Mouse (Mus musculus): ENCODE measurements around the gene Tmem104. TPM values are rescaled to one million over a fixed set of nuclear protein-coding genes. Genes with fewer than 3 reads are reported as not detected.
A peak's percentile ranks its signal among the peaks of the same experiment; 100 is the strongest.

Tmem104 gene
- polyA plus RNA-seq, 1 experiment from 2014 or later = 19.2 TPM

DNA sequence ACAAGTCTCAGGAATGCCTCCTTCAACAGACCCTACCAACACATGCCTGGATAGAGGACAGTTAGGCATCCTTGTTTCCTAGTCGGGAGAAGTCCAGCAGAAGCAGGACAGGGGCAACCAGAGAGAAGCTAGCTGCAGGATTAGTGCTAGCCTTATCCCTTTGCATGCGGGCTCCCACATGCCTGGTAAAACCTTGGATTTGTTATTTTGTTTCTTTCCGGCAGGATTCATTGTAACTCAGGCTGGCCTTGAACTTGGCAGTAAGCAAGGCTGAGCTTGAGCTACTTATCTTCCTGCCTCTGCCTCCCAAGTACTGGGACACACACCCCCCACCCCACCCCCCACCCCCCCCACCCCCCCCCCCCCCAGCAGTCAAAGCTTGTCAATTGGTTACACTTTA is 64.0 kb downstream of the Tmem104 start:
- TF ChIP-seq CTCF (IDR thresholded peaks at IDR 0.05; ENCODE audit: low read depth) = no peak
- Histone ChIP-seq H3K9me3 (ENCODE audit: control insufficient read depth) (no peaks in the 10 kb centered on the region), H3K36me3 (ENCODE audit: control insufficient read depth, insufficient read depth) (no peaks in the 10 kb centered on the region), H3K4me2 (replicated peaks; ENCODE audit: low read depth) (no peak overlapping the region), H3K4me1 (replicated peaks; ENCODE audit: control insufficient read depth, insufficient read depth, low read length) (0 out of 2 replicates have a peak, but pooled peaks cover 3% of the 10 kb centered on the region), H3K9ac (ENCODE audit: low read depth, low read length) (no peak overlapping the region), H3K27me3 (replicated peaks; ENCODE audit: control insufficient read depth, insufficient read depth, low read length) (peaks cover 59% of the 10 kb centered on the region), H3K27ac (ENCODE audit: low read depth, low read length) (no peak overlapping the region), H3K4me3 (ENCODE audit: low read depth, low read length) (no peak overlapping the region)
- WGBS = 57% methylated on average over 3 of the region's 3 CpGs
- no peak for ATAC-seq

DNA sequence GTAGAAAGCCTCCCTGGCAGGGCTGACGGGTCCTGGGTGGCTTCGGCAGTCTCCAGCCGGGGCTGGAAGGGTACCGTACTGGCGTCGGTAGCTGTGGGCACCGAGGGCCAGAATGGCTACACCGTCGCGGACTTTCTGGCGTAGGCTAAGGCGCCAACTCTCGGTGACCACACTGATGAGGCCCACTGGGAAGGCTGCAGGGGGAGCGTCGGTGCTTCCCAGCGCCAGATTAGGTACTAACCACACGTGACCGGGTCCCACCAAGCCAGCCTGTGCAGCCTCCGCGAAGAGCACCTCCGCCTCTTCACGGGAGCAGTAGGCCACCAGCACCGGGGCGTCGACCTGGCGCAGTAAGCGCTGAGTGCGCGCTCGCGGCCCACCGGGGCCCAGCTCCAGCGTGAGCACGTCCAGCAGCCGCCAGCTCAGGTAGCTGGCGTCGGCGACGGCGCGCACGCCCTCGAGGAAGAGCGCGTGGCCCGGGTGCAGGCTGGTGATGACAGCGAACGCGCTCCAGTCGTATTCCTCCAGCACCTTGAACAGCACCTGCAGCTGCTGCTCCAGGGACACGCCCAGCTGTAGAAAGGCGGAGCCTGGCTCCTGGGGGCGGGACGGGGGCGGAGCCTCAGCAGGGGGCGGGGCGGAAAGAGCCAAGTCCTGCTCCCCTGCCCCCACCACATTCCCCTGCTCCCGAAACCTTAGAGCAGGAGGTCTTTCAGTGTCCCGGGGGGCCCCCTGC is 70.7 kb downstream of the Tmem104 start:
- no peaks in the 10 kb centered on the region for H3K9me3 ChIP-seq (ENCODE audit: control insufficient read depth)
- 0 out of 2 replicates have a peak overlapping the region, but pooled peaks have one; percentile 2 for H3K4me2 ChIP-seq (replicated peaks; ENCODE audit: low read depth)
- H3K4me3 ChIP-seq (ENCODE audit: low read depth, low read length) = no peak overlapping the region
- ATAC-seq = peak; percentile 69
- no peak overlapping the region for H3K9ac ChIP-seq (ENCODE audit: low read depth, low read length)
- TF ChIP-seq CTCF (IDR thresholded peaks at IDR 0.05; ENCODE audit: low read depth) = no peak
- no peaks in the 10 kb centered on the region for H3K36me3 ChIP-seq (ENCODE audit: control insufficient read depth, insufficient read depth)
- H3K27ac ChIP-seq (ENCODE audit: low read depth, low read length) = no peak overlapping the region
- H3K4me1 ChIP-seq (replicated peaks; ENCODE audit: control insufficient read depth, insufficient read depth, low read length) = no peaks in the 10 kb centered on the region
- WGBS = 18% methylated on average over 55 of the region's 59 CpGs
- H3K27me3 ChIP-seq (replicated peaks; ENCODE audit: control insufficient read depth, insufficient read depth, low read length) = peaks cover 47% of the 10 kb centered on the region

DNA sequence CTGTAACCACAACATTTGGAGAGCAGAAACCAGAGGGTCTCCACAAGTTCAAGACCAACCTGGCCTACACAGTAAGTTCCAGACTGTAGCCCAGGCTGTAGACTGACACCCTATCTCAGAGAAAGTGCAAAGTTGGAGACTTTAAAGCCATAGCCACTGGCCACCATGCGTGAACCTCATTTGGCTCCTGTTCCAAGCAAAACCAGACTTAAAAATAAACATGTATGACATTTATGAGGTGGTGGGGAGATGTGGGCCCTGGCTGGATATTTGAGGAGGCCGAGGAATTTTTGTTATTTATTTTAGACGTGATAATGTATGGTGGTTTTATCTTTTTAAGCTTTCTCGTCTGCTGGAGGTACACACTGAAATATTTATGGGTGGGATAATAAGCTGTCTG is 71.8 kb downstream of the Tmem104 start:
- no peak for ATAC-seq
- Histone ChIP-seq H3K4me1 (replicated peaks; ENCODE audit: control insufficient read depth, insufficient read depth, low read length) (no peaks in the 10 kb centered on the region), H3K9me3 (ENCODE audit: control insufficient read depth) (no peaks in the 10 kb centered on the region), H3K36me3 (ENCODE audit: control insufficient read depth, insufficient read depth) (no peaks in the 10 kb centered on the region), H3K9ac (ENCODE audit: low read depth, low read length) (no peak overlapping the region), H3K4me2 (replicated peaks; ENCODE audit: low read depth) (no peak overlapping the region), H3K4me3 (ENCODE audit: low read depth, low read length) (no peak overlapping the region), H3K27ac (ENCODE audit: low read depth, low read length) (no peak overlapping the region), H3K27me3 (replicated peaks; ENCODE audit: control insufficient read depth, insufficient read depth, low read length) (peaks cover 54% of the 10 kb centered on the region)
- no peak for TF ChIP-seq CTCF (IDR thresholded peaks at IDR 0.05; ENCODE audit: low read depth)
- WGBS = 28% methylated on average over 4 of the region's 4 CpGs

DNA sequence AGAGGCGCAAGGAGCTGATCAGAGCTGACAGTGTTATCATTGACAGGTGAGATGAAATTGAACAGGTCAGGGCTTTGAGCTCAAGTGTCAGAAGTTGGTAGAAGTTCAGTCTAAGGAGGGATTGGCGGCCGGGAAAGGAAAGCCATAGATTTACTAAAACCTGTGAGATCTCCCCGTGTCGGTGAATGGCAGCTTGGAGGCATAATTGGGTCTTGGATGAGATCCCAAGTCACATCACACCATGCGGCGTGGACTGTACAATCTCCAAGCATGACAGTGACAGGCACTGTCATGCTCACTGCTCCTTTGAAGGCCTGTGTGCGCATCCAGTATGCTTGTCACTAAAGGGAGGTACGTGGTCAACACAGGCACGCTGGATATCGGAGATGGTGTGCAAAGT is 75.7 kb downstream of the Tmem104 start:
- H3K36me3 ChIP-seq (ENCODE audit: control insufficient read depth, insufficient read depth) = peaks cover 5% of the 10 kb centered on the region; the same call in 1 of the 2 replicates
- H3K9ac ChIP-seq (ENCODE audit: low read depth, low read length) = no peak overlapping the region
- H3K4me3 ChIP-seq (ENCODE audit: low read depth, low read length) = no peak overlapping the region
- ATAC-seq = no peak
- H3K27me3 ChIP-seq (replicated peaks; ENCODE audit: control insufficient read depth, insufficient read depth, low read length) = peaks cover 70% of the 10 kb centered on the region
- no peak for TF ChIP-seq CTCF (IDR thresholded peaks at IDR 0.05; ENCODE audit: low read depth)
- WGBS = 79% methylated on average over 11 of the region's 11 CpGs
- H3K9me3 ChIP-seq (ENCODE audit: control insufficient read depth) = no peaks in the 10 kb centered on the region
- no peaks in the 10 kb centered on the region for H3K4me1 ChIP-seq (replicated peaks; ENCODE audit: control insufficient read depth, insufficient read depth, low read length)
- no peak overlapping the region for H3K4me2 ChIP-seq (replicated peaks; ENCODE audit: low read depth)
- no peak overlapping the region for H3K27ac ChIP-seq (ENCODE audit: low read depth, low read length)

DNA sequence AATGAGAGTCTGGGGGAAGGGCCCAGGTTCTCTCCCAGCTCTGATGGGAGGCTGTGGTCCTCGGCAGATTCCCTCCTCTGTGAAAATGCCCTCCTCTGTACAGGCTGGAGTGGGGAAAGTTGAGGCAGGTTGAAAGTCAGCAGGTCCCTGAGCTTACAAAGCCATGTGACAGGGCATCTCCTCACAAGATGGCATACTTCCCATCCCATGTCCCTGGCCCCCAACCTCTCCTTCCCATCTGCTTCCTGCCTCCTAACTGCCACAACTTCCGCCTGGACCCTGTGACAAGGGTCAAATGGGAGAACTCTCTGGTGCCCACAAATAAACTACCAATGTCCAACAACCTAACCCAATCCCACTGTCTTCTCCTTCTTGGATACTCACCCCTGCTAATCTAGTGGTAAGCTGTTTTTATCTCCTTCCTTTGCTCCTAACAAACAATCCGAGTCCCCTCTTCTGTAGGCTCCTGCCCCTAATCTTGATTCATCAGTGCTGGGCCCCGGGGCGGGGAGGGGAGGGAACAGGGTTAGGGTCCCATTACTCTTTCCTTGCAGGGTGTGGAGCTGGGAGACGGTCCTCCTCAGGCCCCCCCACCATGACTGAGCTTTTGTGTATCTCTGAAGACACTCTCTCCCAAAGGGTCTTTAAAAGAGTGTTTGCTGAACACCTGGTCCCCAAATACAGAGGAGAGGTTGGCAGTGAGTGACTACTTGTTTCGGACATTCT is 77.0 kb downstream of the Tmem104 start:
- no peak overlapping the region for H3K4me3 ChIP-seq (ENCODE audit: low read depth, low read length)
- no peaks in the 10 kb centered on the region for H3K9me3 ChIP-seq (ENCODE audit: control insufficient read depth)
- H3K27me3 ChIP-seq (replicated peaks; ENCODE audit: control insufficient read depth, insufficient read depth, low read length) = peaks cover 67% of the 10 kb centered on the region
- no peak overlapping the region for H3K4me2 ChIP-seq (replicated peaks; ENCODE audit: low read depth)
- H3K36me3 ChIP-seq (ENCODE audit: control insufficient read depth, insufficient read depth) = peaks cover 18% of the 10 kb centered on the region
- TF ChIP-seq CTCF (IDR thresholded peaks at IDR 0.05; ENCODE audit: low read depth) = no peak
- no peak for ATAC-seq
- no peak overlapping the region for H3K27ac ChIP-seq (ENCODE audit: low read depth, low read length)
- WGBS = 56% methylated on average over 7 of the region's 7 CpGs
- H3K4me1 ChIP-seq (replicated peaks; ENCODE audit: control insufficient read depth, insufficient read depth, low read length) = no peaks in the 10 kb centered on the region
- H3K9ac ChIP-seq (ENCODE audit: low read depth, low read length) = no peak overlapping the region

DNA sequence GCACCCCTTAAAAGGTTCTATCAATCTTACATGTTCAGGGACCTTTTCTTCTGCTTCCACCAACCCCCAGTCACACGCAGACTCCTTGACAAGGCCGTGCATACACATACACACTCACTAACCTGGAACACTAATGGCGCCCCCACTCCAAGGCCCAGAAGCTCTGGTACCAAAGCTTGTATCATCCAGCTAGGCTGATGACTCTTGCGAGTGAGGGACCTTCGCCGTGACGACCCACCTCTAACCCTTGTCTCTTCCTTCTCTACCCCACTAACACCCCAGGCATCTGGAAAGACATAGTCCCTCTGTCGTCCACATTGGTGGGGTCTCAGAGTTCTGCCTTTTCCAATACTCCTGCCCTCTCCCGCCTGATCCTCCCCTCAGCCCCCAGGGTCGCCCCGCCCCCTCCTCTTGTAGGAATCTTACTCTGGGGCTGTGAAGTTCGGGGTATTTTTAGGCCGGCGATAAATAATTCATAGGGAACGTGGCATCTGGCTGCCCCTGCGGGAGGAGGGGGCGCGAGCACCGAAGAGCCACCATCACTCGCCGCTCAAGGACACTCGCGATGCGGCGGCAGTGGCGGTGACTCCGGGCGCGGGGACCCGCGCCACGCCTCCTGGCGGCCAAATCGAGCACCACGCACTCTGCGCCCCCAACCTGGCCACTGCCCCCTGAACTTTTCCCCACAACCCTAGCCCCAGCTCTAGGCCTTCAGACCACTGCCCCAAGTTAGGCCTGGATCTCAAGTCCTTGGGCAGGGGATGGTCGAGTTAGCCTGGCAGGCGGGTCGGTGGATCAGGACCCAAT is 77.8 kb downstream of the Tmem104 start:
- Histone ChIP-seq H3K4me2 (replicated peaks; ENCODE audit: low read depth) (peak overlapping the region; percentile 41), H3K36me3 (ENCODE audit: control insufficient read depth, insufficient read depth) (peaks cover 20% of the 10 kb centered on the region), H3K27me3 (replicated peaks; ENCODE audit: control insufficient read depth, insufficient read depth, low read length) (peaks cover 64% of the 10 kb centered on the region), H3K9ac (ENCODE audit: low read depth, low read length) (no peak overlapping the region), H3K9me3 (ENCODE audit: control insufficient read depth) (no peaks in the 10 kb centered on the region), H3K4me1 (replicated peaks; ENCODE audit: control insufficient read depth, insufficient read depth, low read length) (no peaks in the 10 kb centered on the region), H3K4me3 (ENCODE audit: low read depth, low read length) (peak overlapping the region; percentile 18; the same call in 1 of the 2 replicates), H3K27ac (ENCODE audit: low read depth, low read length) (no peak overlapping the region)
- peak; percentile 76 for TF ChIP-seq CTCF (IDR thresholded peaks at IDR 0.05; ENCODE audit: low read depth)
- ATAC-seq = no peak
- 9% methylated on average over 39 of the region's 39 CpGs for WGBS
